Mouse (Mus musculus) liver, embryonic 12.5 days (tissue): ENCODE measurements around the gene Mrps23. TPM values are rescaled to one million over a fixed set of nuclear protein-coding genes. Genes with fewer than 3 reads are reported as not detected.

Source experiments
- ATAC-seq: fragments of 200-750 bp; cut with Nextera tagmentation; 2 replicates; pipeline ENCODE4 v1.8.0; 2017; ENCODE audit warnings: moderate number of reproducible peaks, mild to moderate bottlenecking, moderate library complexity
- H3K27ac ChIP-seq: fragments of 300-500 bp; sonication (generic); 2 replicates; pipeline ENCODE4 v1.5.1; 2016; ENCODE audit warnings: mild to moderate bottlenecking
- H3K27me3 ChIP-seq: fragments of 300-500 bp; sonication (generic); replicated peaks from 2 replicates; pipeline ENCODE4 v1.6.1; 2016; ENCODE audit warnings: mild to moderate bottlenecking, moderate library complexity
- H3K36me3 ChIP-seq: fragments of 300-500 bp; sonication (generic); 2 replicates; pipeline ENCODE4 v1.6.1; 2016; ENCODE audit warnings: mild to moderate bottlenecking, moderate library complexity
- H3K4me1 ChIP-seq: fragments of 300-500 bp; sonication (generic); 2 replicates; pipeline ENCODE4 v1.6.1; 2016
- H3K4me2 ChIP-seq: fragments of 300-500 bp; sonication (generic); 2 replicates; pipeline ENCODE4 v1.6.1; 2016; ENCODE audit warnings: mild to moderate bottlenecking, moderate library complexity
- H3K4me3 ChIP-seq: fragments of 300-500 bp; sonication (generic); 2 replicates; pipeline ENCODE4 v1.5.1; 2016; ENCODE audit warnings: mild to moderate bottlenecking, moderate library complexity
- H3K9ac ChIP-seq: fragments of 300-500 bp; sonication (generic); 2 replicates; pipeline ENCODE4 v1.6.1; 2016; ENCODE audit warnings: mild to moderate bottlenecking, moderate library complexity
- H3K9me3 ChIP-seq: fragments of 300-500 bp; sonication (generic); replicated peaks from 2 replicates; pipeline ENCODE4 v1.6.1; 2016; ENCODE audit warnings: mild to moderate bottlenecking, moderate library complexity
- whole genome bisulfite sequencing: fragments of 180-500 bp; shearing (Covaris S2); methylation state at CpG from one replicate; pipeline ENCODE4 v1.1.7; 2016; ENCODE audit not compliant: insufficient replicate concordance; 5-methylcytosine and 5-hydroxymethylcytosine counted together
- polyA plus RNA-seq: library from polyadenylated mRNA; unstranded; fragments of >200 nt; fragmentation: Nextera tagmentation; extraction: Ambion mirVana; gene quantifications from 2 replicates; pipeline ENCODE4 v1.2.1, GENCODE M21; 2016

Gene Mrps23
- polyA plus RNA-seq, 1 experiment from 2014 or later: 47.6 TPM

- no peak overlapping the region for H3K9ac ChIP-seq
- H3K4me3 ChIP-seq: no peak overlapping the region
- H3K9me3 ChIP-seq: no peaks in the 10 kb centered on the region
- H3K27me3 ChIP-seq: no peaks in the 10 kb centered on the region
- peak; percentile 59 for ATAC-seq
- WGBS: 51% methylated on average over 12 of the region's 12 CpGs
- H3K36me3 ChIP-seq: no peaks in the 10 kb centered on the region
- H3K27ac ChIP-seq: peak overlapping the region; percentile 43
- peaks cover 15% of the 10 kb centered on the region for H3K4me1 ChIP-seq
- no peak overlapping the region for H3K4me2 ChIP-seq
Measured at GRCm38 (mm10) chr11:88241468-88242301, 37.5 kb downstream of the Mrps23 start.

DNA sequence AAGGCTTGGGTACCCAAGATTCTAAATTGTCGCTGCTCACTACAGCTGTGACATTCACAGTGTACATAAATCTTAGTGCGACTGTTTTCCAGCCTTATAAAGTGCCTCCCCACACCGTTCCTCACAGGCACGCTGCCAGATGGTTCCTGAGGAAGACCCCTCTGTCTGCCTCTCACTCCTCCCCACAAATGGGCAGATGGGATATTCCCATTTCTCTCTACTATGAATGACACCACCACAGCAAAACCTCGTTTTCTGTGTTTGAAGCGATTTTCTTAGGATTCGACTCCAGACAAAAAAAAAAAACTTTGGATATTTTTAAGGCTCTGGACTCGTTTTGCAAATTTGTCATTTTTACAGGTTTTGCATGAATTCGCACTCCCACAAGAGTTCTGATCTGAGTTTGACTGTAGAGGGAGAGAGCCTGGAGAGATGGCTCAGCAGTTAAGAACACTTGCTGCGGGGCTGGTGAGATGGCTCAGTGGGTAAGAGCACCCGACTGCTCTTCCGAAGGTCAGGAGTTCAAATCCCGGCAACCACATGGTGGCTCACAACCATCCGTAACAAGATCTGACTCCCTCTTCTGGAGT lies 41.5 kb downstream of the Mrps23 start:
- WGBS: 75% methylated on average over 14 of the region's 14 CpGs

GRCm38 (mm10) chr11:88248636-88249035 lies 44.4 kb downstream of the Mrps23 start:
- H3K4me1 ChIP-seq: peaks cover 25% of the 10 kb centered on the region

More for the DNA sequence above, 41.5 kb downstream of the Mrps23 start:
- H3K27me3 ChIP-seq: 0 out of 2 replicates have a peak, but pooled peaks cover under 1% of the 10 kb centered on the region
- H3K4me2 ChIP-seq: no peak overlapping the region
- no peak overlapping the region for H3K4me3 ChIP-seq
- H3K4me1 ChIP-seq: peaks cover 15% of the 10 kb centered on the region
- H3K27ac ChIP-seq: no peak overlapping the region
- H3K9ac ChIP-seq: no peak overlapping the region
- no peaks in the 10 kb centered on the region for H3K36me3 ChIP-seq
- ATAC-seq: no peak
- H3K9me3 ChIP-seq: no peaks in the 10 kb centered on the region

GRCm38 (mm10) chr11:88250568-88250967 lies 46.4 kb downstream of the Mrps23 start:
- Histone ChIP-seq H3K36me3 (no peaks in the 10 kb centered on the region), H3K27ac (no peak overlapping the region), H3K27me3 (peaks cover 21% of the 10 kb centered on the region), H3K4me3 (no peak overlapping the region), H3K9ac (no peak overlapping the region), H3K9me3 (no peaks in the 10 kb centered on the region), H3K4me1 (peaks cover 15% of the 10 kb centered on the region), H3K4me2 (no peak overlapping the region)
- 63% methylated on average over 3 of the region's 3 CpGs for WGBS
- ATAC-seq: no peak

More at GRCm38 (mm10) chr11:88248636-88249035, 44.4 kb downstream of the Mrps23 start:
- no peak for ATAC-seq
- no peak overlapping the region for H3K9ac ChIP-seq
- no peaks in the 10 kb centered on the region for H3K9me3 ChIP-seq
- WGBS: 67% methylated on average over 5 of the region's 5 CpGs
- H3K27me3 ChIP-seq: peaks cover 16% of the 10 kb centered on the region
- H3K36me3 ChIP-seq: no peaks in the 10 kb centered on the region
- H3K4me2 ChIP-seq: no peak overlapping the region
- no peak overlapping the region for H3K27ac ChIP-seq
- no peak overlapping the region for H3K4me3 ChIP-seq

GRCm38 (mm10) chr11:88251295-88251694 lies 47.1 kb downstream of the Mrps23 start:
- 67% methylated on average over 7 of the region's 7 CpGs for WGBS
- no peak overlapping the region for H3K9ac ChIP-seq
- H3K9me3 ChIP-seq: no peaks in the 10 kb centered on the region
- H3K27ac ChIP-seq: no peak overlapping the region
- H3K4me2 ChIP-seq: no peak overlapping the region
- peaks cover 25% of the 10 kb centered on the region for H3K27me3 ChIP-seq
- no peak overlapping the region for H3K4me3 ChIP-seq
- peaks cover 15% of the 10 kb centered on the region for H3K4me1 ChIP-seq
- ATAC-seq: no peak
- no peaks in the 10 kb centered on the region for H3K36me3 ChIP-seq

DNA sequence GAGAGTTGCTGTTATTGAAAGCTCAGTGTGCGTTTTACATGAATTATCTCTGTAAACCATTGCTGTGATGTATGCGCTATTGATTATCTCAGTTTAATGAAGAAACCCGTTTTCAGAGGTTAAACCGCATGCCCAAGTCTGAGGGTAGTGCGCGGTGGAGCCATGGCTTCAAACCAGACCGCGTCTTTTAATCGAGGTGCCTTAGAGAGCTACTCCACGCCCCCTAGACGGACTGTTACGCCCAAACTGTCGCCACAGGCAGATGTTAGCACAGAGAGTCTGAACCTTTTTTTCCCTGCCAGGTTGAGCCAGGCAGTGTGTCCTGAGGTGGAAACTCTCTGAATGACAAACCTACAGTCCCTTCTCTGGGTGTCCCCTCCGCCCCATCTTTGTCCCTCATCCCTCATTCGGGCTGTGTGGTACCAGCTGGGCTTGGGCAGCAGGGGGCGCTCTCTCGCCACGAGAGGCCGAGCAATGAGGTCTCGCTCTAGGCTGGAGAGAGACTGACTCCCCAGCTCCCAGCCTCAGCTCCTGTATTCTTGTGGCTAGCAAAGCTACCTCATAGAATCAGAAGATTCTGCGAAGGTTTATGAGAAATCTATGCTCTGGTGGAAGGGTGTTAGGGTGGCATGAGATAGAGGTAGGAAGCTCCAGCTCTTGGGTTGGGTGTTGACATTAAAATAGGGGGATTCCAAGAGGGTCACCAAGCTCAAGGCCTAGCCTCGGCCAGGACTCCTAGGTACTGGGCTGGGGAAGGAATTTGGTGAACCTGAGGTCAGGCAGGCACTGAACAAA lies 48.0 kb downstream of the Mrps23 start:
- peak; percentile 46; the same call in 1 of the 2 replicates for ATAC-seq
- H3K9ac ChIP-seq: no peak overlapping the region
- 0 out of 2 replicates have a peak overlapping the region, but pooled peaks have one; percentile 28 for H3K27ac ChIP-seq
- peak overlapping the region; percentile 7; the same call in 1 of the 2 replicates for H3K4me2 ChIP-seq
- H3K4me1 ChIP-seq: peaks cover 15% of the 10 kb centered on the region
- 17% methylated on average over 22 of the region's 22 CpGs for WGBS
- no peaks in the 10 kb centered on the region for H3K36me3 ChIP-seq
- no peak overlapping the region for H3K4me3 ChIP-seq
- peaks cover 25% of the 10 kb centered on the region for H3K27me3 ChIP-seq
- no peaks in the 10 kb centered on the region for H3K9me3 ChIP-seq

- H3K27ac ChIP-seq: 0 out of 2 replicates have a peak overlapping the region, but pooled peaks have one; percentile 28
- WGBS: 35% methylated on average over 12 of the region's 18 CpGs
Measured at GRCm38 (mm10) chr11:88252767-88253513, 48.8 kb downstream of the Mrps23 start.

DNA sequence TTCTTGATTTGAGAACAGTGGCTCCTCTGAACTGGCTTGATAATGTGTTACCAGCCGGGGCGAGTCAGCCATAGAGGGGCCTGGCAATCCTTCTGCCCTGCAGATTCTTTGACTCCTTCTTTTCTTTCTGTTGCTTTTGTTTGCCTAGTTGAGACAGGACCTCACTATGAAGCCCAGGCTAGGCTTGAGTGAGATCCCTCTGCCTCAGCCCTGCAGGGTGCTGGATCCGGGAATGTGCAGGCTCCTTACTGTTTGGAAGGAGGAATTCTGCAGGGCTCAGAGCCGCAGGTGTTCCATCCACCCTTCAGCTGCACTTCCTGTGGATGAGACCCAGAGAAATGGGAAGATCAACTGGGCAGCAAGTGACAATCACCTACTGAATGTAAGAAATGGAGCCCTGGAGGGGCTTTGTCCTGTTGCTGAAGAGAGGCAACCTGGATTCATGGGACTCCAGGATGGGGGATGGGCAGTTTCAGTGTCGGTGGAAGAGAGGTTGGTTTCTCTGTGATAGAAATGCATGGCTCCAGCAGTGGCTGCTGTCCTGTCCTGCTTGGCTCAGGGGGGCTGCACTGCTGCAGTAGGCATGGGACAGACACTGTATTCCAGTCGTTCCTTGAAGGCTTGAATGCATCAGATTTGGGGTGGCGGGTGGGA lies 49.5 kb downstream of the Mrps23 start:
- Histone ChIP-seq H3K27ac (no peak overlapping the region), H3K4me1 (peaks cover 15% of the 10 kb centered on the region), H3K9me3 (no peaks in the 10 kb centered on the region), H3K27me3 (peaks cover 25% of the 10 kb centered on the region), H3K4me2 (no peak overlapping the region), H3K36me3 (no peaks in the 10 kb centered on the region), H3K4me3 (no peak overlapping the region), H3K9ac (no peak overlapping the region)
- no peak for ATAC-seq
- 57% methylated on average over 7 of the region's 7 CpGs for WGBS

More at GRCm38 (mm10) chr11:88252767-88253513, 48.8 kb downstream of the Mrps23 start:
- no peaks in the 10 kb centered on the region for H3K36me3 ChIP-seq
- H3K27me3 ChIP-seq: peaks cover 25% of the 10 kb centered on the region
- peaks cover 15% of the 10 kb centered on the region for H3K4me1 ChIP-seq
- no peak overlapping the region for H3K4me2 ChIP-seq
- no peak overlapping the region for H3K4me3 ChIP-seq
- H3K9ac ChIP-seq: no peak overlapping the region
- H3K9me3 ChIP-seq: no peaks in the 10 kb centered on the region
- no peak for ATAC-seq

DNA sequence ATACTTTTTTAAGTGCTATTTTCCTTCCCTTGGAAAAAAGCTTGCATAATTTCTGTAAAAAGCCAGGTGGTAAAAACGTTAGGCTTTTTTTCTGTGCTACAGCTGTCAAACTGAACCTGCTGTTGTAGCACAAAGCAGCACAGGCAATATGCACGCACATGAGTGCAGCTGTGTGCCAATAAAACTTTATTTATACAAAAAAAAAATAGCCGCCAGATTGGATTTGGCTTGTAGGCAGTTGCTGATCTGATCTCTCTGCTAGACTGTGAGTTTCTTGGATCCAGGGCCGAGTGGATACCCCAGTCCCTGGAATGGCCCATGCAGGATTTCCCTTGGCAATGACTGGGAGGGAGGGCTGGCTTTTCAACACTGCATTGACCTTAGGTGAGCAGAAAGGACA lies 53.5 kb downstream of the Mrps23 start:
- peaks cover 40% of the 10 kb centered on the region for H3K27me3 ChIP-seq
- H3K9me3 ChIP-seq: peaks cover 4% of the 10 kb centered on the region; the same call in 1 of the 2 replicates
- WGBS: 70% methylated on average over 4 of the region's 4 CpGs
- H3K9ac ChIP-seq: no peak overlapping the region
- no peak overlapping the region for H3K4me3 ChIP-seq
- no peak overlapping the region for H3K4me2 ChIP-seq
- no peak overlapping the region for H3K27ac ChIP-seq
- no peaks in the 10 kb centered on the region for H3K36me3 ChIP-seq
- no peak for ATAC-seq
- peaks cover 5% of the 10 kb centered on the region for H3K4me1 ChIP-seq

- peaks cover 4% of the 10 kb centered on the region; the same call in 1 of the 2 replicates for H3K9me3 ChIP-seq
- no peaks in the 10 kb centered on the region for H3K36me3 ChIP-seq
- H3K4me3 ChIP-seq: no peak overlapping the region
- H3K9ac ChIP-seq: no peak overlapping the region
- ATAC-seq: no peak
- H3K4me2 ChIP-seq: no peak overlapping the region
- no peak overlapping the region for H3K27ac ChIP-seq
- H3K27me3 ChIP-seq: peaks cover 40% of the 10 kb centered on the region
- H3K4me1 ChIP-seq: 0 out of 2 replicates have a peak, but pooled peaks cover under 1% of the 10 kb centered on the region
- WGBS: 54% methylated on average over 4 of the region's 4 CpGs
Measured at GRCm38 (mm10) chr11:88258212-88258611, 54.0 kb downstream of the Mrps23 start.

DNA sequence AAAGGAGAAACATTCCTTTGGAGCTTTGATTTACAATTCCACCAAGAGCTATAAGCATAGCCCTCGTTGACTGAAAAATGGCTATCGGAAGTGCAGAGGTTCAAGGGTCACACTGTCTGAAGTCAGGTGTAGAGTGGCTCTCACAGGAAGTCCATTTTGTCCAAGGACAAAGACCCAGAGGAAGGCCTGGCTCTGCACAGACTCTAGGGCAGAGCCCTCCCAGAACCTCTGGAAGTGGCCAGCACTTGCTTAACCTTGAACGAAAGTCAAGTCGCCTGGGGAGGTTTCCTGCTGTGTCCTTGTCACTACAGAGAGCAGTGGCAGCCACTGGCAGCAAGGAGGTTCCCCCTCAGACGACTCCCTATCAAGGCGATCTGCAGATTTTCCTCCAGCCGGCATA lies 56.3 kb downstream of the Mrps23 start:
- H3K27ac ChIP-seq: no peak overlapping the region
- WGBS: 26% methylated on average over 7 of the region's 7 CpGs

More for the DNA sequence above, 56.3 kb downstream of the Mrps23 start:
- Histone ChIP-seq H3K36me3 (no peaks in the 10 kb centered on the region), H3K4me1 (no peaks in the 10 kb centered on the region), H3K9ac (no peak overlapping the region), H3K4me3 (no peak overlapping the region), H3K27me3 (peaks cover 32% of the 10 kb centered on the region), H3K9me3 (peaks cover 4% of the 10 kb centered on the region; the same call in 1 of the 2 replicates), H3K4me2 (no peak overlapping the region)
- ATAC-seq: no peak
